Mouse (Mus musculus): ENCODE data around the gene BC016579. TPM values are rescaled to one million over a fixed set of nuclear protein-coding genes. Genes with fewer than 3 reads are reported as not detected.

Gene BC016579
- polyA plus RNA-seq, 1 experiment from 2014 or later, result 3.2 TPM

DNA sequence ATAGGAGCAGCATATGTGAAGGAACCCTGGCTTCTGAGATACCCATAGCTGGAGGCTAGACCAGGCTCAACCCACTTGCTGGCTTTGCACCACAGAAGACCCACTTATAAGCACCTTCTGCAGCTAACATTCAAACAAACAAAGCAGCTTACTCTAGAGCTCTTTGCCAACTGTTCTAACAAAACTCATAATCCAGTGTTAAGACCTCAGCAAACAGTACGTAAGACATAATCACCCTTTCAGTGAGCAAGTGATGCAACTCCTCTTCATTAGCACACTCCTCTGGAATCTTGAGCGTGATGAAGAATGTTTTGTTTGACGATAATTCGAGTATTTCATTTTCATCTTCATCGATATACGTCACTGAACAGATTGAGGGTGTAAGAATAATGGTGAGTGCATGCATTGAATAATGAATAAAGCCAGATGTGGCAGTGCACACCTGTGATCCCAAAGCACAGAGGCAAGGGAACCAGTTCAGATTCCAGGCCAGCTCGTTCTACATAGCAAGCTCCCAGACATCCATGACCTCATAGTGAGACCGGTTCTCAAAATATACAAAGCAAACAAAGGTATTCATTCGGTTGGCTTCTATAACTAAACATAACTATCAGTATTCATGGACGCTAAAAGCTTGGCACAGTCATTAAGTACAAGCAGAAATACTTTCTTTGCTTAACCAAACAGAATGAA, 13.7 kb downstream of the BC016579 start:
- H3K27ac ChIP-seq, result 0 out of 2 replicates have a peak overlapping the region, but pooled peaks have one; percentile 0

DNA sequence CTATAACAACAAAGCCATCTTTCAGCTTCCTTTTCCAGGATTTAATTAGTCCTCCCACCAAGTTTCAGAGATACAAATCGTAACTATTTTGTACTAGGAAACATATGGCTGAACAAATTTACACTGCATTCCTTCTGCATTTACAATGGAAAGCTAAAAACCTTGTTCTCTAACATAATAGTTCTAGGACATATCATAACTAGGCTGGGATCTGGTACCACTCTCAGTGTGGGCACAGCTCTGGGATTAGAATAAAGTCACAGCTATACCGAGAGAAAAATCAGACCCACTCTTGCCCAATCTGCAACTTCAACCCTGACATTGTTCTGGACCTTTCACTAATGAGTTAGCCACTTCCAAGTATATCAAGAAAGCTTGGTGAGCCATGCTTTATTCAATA, 18.0 kb downstream of the BC016579 start:
- Histone ChIP-seq H3K36me3 (no peaks in the 10 kb centered on the region), H3K27ac (no peak overlapping the region), H3K9me3 (no peaks in the 10 kb centered on the region), H3K27me3 (replicated peaks) (no peaks in the 10 kb centered on the region), H3K9ac (no peak overlapping the region), H3K4me3 (replicated peaks) (no peak overlapping the region), H3K4me1 (no peaks in the 10 kb centered on the region), H3K4me2 (no peak overlapping the region)
- ATAC-seq (ENCODE audit: insufficient read depth, low FRiP score, low read depth), result no peak
- WGBS, result 83% methylated on average over 2 of the region's 2 CpGs

More for the DNA sequence above, 13.7 kb downstream of the BC016579 start:
- 57% methylated on average over 10 of the region's 10 CpGs for WGBS
- no peak overlapping the region for H3K4me3 ChIP-seq (replicated peaks)
- H3K9ac ChIP-seq, result no peak overlapping the region
- peak; percentile 76 for ATAC-seq (ENCODE audit: insufficient read depth, low FRiP score, low read depth)
- H3K9me3 ChIP-seq, result no peaks in the 10 kb centered on the region
- H3K27me3 ChIP-seq (replicated peaks), result no peaks in the 10 kb centered on the region
- H3K4me2 ChIP-seq, result no peak overlapping the region
- H3K4me1 ChIP-seq, result 0 out of 2 replicates have a peak, but pooled peaks cover 3% of the 10 kb centered on the region
- no peaks in the 10 kb centered on the region for H3K36me3 ChIP-seq

- H3K9ac ChIP-seq, result no peak overlapping the region
- 51% methylated on average over 4 of the region's 4 CpGs for WGBS
- H3K4me2 ChIP-seq, result no peak overlapping the region
- no peaks in the 10 kb centered on the region for H3K27me3 ChIP-seq (replicated peaks)
- H3K4me1 ChIP-seq, result no peaks in the 10 kb centered on the region
- H3K36me3 ChIP-seq, result no peaks in the 10 kb centered on the region
- H3K27ac ChIP-seq, result no peak overlapping the region
- no peak for ATAC-seq (ENCODE audit: insufficient read depth, low FRiP score, low read depth)
- no peak overlapping the region for H3K4me3 ChIP-seq (replicated peaks)
- H3K9me3 ChIP-seq, result no peaks in the 10 kb centered on the region
Measured at GRCm38 (mm10) chr16:45632420-45632819, 21.4 kb downstream of the BC016579 start.

- ATAC-seq (ENCODE audit: insufficient read depth, low FRiP score, low read depth), result peak; percentile 31; the same call in 1 of the 2 replicates
Measured at GRCm38 (mm10) chr16:45630347-45630960, 23.4 kb downstream of the BC016579 start.

DNA sequence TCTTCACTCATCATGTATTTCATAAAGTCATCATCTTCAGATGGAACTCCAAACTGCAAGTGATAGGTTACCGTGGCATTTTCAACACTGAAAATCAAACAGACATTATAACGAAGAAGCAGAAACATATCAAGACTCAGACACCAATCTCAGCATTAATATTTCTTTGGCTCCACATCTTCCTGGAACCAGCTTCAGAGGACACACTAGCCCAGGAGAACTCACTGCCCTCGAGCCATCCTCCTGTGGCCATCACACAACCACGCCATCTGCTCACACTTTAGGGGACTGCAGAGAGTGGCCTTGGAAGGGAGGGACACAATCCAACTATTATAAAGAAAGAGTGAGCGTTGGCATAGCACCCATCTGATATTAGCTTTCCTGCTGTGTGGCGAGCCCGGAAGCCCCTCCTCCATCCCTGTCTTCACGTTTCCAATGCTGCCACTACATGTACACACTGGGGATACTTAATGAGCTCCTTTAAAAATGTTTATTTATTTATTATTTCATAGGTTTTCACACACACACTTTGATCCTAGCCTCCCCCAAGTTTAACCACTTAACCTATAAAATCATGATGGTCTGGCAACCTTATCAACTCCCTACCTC, 24.3 kb downstream of the BC016579 start:
- no peak overlapping the region for H3K4me2 ChIP-seq
- no peaks in the 10 kb centered on the region for H3K27me3 ChIP-seq (replicated peaks)
- H3K4me3 ChIP-seq (replicated peaks), result no peak overlapping the region
- WGBS, result 74% methylated on average over 8 of the region's 8 CpGs
- H3K36me3 ChIP-seq, result no peaks in the 10 kb centered on the region
- no peak overlapping the region for H3K27ac ChIP-seq
- no peak overlapping the region for H3K9ac ChIP-seq
- H3K4me1 ChIP-seq, result no peaks in the 10 kb centered on the region
- no peak for ATAC-seq (ENCODE audit: insufficient read depth, low FRiP score, low read depth)
- no peaks in the 10 kb centered on the region for H3K9me3 ChIP-seq

More at GRCm38 (mm10) chr16:45630347-45630960, 23.4 kb downstream of the BC016579 start:
- 48% methylated on average over 5 of the region's 5 CpGs for WGBS
- Histone ChIP-seq H3K4me3 (replicated peaks) (no peak overlapping the region), H3K4me1 (no peaks in the 10 kb centered on the region), H3K4me2 (no peak overlapping the region), H3K9ac (no peak overlapping the region), H3K9me3 (no peaks in the 10 kb centered on the region), H3K36me3 (no peaks in the 10 kb centered on the region), H3K27me3 (replicated peaks) (no peaks in the 10 kb centered on the region), H3K27ac (no peak overlapping the region)

DNA sequence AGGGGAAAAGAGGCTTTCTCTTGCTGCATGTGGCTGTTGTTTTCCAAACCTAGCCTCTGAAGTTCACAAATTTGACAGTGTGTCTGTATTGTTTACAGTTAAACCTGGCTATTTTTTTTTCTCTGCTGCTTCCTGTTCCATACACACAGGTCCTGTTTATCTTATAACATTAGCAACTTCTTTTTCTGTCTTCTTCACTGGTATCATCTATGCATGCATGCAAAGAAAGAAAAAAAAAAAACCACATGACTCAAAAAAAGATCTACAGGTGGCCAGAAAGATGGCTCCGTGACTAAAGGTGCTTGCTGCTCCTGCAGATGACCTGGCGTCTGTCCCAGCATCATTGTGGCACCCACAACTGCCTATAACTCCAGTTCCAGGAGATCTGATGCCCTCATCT, 28.5 kb downstream of the BC016579 start:
- no peaks in the 10 kb centered on the region for H3K9me3 ChIP-seq
- H3K4me3 ChIP-seq (replicated peaks), result no peak overlapping the region
- no peaks in the 10 kb centered on the region for H3K27me3 ChIP-seq (replicated peaks)
- no peak for ATAC-seq (ENCODE audit: insufficient read depth, low FRiP score, low read depth)
- H3K4me2 ChIP-seq, result no peak overlapping the region
- 87% methylated on average over 2 of the region's 2 CpGs for WGBS
- no peak overlapping the region for H3K27ac ChIP-seq
- H3K36me3 ChIP-seq, result no peaks in the 10 kb centered on the region
- H3K4me1 ChIP-seq, result no peaks in the 10 kb centered on the region
- H3K9ac ChIP-seq, result no peak overlapping the region

DNA sequence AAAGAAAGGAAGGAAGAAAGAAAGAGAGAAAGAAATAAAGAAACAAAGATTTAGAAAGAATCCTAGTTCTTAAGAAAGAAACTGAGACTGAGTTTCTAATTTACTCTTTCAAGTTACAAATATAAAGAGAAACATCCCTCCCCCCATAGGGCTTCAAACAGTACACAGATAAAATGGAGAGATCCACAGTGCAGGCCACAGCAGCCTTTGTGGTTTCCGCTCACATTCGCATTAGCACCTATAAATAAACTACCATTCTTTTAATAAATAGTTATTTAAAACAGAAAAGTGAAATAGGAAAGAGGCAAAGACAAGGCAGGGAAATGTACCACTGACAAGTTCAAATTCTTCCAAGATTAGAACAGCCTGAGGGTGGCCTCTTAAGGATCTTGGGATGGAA, 29.1 kb downstream of the BC016579 start:
- WGBS, result 66% methylated on average over 2 of the region's 2 CpGs
- H3K9ac ChIP-seq, result no peak overlapping the region
- H3K27me3 ChIP-seq (replicated peaks), result no peaks in the 10 kb centered on the region
- no peak overlapping the region for H3K4me2 ChIP-seq
- H3K9me3 ChIP-seq, result no peaks in the 10 kb centered on the region
- no peak overlapping the region for H3K4me3 ChIP-seq (replicated peaks)
- no peaks in the 10 kb centered on the region for H3K4me1 ChIP-seq
- H3K36me3 ChIP-seq, result no peaks in the 10 kb centered on the region
- H3K27ac ChIP-seq, result no peak overlapping the region
- no peak for ATAC-seq (ENCODE audit: insufficient read depth, low FRiP score, low read depth)

DNA sequence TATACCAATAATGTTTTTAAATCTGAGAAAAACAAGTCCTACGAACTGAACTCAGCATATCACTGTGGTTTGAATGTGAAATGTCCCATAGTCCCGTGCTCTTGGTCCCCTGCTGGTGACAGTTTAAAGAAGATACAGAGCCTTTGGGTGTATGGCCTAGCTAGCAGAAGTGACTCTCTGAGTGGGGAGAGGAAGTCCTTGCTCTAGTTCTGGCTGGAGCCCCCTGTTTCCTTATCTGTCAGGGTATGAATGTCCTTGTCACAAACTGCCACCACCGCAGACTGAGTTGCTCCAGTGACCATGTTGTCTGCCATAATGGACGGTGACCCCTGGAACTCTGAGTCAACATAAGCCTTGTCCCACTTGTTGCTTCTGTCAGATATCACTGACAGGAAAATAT, 30.6 kb downstream of the BC016579 start:
- Histone ChIP-seq H3K27me3 (replicated peaks) (no peaks in the 10 kb centered on the region), H3K4me1 (no peaks in the 10 kb centered on the region), H3K36me3 (no peaks in the 10 kb centered on the region), H3K9me3 (no peaks in the 10 kb centered on the region), H3K4me2 (no peak overlapping the region), H3K9ac (no peak overlapping the region), H3K27ac (no peak overlapping the region), H3K4me3 (replicated peaks) (no peak overlapping the region)
- WGBS, result 79% methylated on average over 4 of the region's 4 CpGs
- ATAC-seq (ENCODE audit: insufficient read depth, low FRiP score, low read depth), result no peak

GRCm38 (mm10) chr16:45619751-45620375, 34.0 kb downstream of the BC016579 start:
- Histone ChIP-seq H3K9ac (no peak overlapping the region), H3K27ac (no peak overlapping the region), H3K36me3 (no peaks in the 10 kb centered on the region), H3K27me3 (replicated peaks) (no peaks in the 10 kb centered on the region), H3K4me2 (no peak overlapping the region), H3K9me3 (no peaks in the 10 kb centered on the region), H3K4me3 (replicated peaks) (no peak overlapping the region), H3K4me1 (no peaks in the 10 kb centered on the region)
- ATAC-seq (ENCODE audit: insufficient read depth, low FRiP score, low read depth), result no peak
- WGBS, result 47% methylated on average over 8 of the region's 8 CpGs

DNA sequence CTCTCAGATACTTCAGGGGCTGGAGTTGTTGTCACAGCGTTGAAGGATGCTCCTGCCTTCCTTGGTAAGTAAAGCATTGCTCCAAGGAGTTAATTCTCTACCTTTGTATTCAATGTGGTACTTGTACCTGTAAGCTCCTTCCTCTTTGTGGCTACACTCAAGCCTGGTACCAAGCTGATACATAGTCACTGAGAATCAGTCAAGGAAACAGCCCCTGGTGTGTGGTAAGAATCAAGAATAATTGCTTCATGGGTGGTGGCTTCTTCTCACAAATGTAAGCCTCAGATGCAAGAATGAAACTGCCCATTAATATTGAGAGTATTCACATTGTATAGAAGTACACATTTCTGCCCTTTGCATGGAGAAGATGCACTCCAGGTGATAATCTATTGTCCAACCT, 37.9 kb downstream of the BC016579 start:
- no peak for ATAC-seq (ENCODE audit: insufficient read depth, low FRiP score, low read depth)
- 84% methylated on average over 1 of the region's 1 CpGs for WGBS
- Histone ChIP-seq H3K36me3 (no peaks in the 10 kb centered on the region), H3K4me1 (no peaks in the 10 kb centered on the region), H3K9ac (no peak overlapping the region), H3K27me3 (replicated peaks) (no peaks in the 10 kb centered on the region), H3K27ac (no peak overlapping the region), H3K4me2 (no peak overlapping the region), H3K9me3 (no peaks in the 10 kb centered on the region), H3K4me3 (replicated peaks) (no peak overlapping the region)

GRCm38 (mm10) chr16:45613247-45613646, 40.6 kb downstream of the BC016579 start:
- no peak overlapping the region for H3K27ac ChIP-seq
- H3K4me3 ChIP-seq (replicated peaks), result no peak overlapping the region
- 46% methylated on average over 2 of the region's 2 CpGs for WGBS
- no peak overlapping the region for H3K4me2 ChIP-seq
- H3K27me3 ChIP-seq (replicated peaks), result no peaks in the 10 kb centered on the region
- no peaks in the 10 kb centered on the region for H3K36me3 ChIP-seq
- no peaks in the 10 kb centered on the region for H3K4me1 ChIP-seq
- no peak overlapping the region for H3K9ac ChIP-seq
- H3K9me3 ChIP-seq, result no peaks in the 10 kb centered on the region
- ATAC-seq (ENCODE audit: insufficient read depth, low FRiP score, low read depth), result no peak

DNA sequence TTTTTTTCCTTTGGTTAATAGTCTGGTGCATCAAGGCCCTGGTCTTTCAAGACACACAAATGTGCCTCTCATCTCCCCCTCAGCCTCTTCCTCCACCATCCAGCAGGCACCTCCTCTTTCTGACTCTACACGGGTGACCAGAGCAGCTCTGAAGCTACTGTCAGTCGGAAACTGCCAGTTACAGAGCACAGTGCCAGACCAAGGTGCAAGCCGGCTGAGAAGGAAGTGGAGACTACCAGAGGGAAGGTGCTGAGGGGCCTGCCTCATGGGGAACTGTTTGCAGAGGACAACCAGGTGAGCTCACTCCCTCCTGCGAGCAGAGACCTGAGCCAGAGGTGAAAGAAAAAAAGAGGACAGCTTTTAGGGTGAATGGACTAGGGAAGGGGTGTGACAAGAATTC, 43.6 kb downstream of the BC016579 start, which contains the start of gene Gcsam:
Gcsam (plus strand) TSS at position 114 of the 400 bp plus-strand sequence.
- no peaks in the 10 kb centered on the region for H3K27me3 ChIP-seq (replicated peaks)
- H3K36me3 ChIP-seq, result no peaks in the 10 kb centered on the region
- H3K27ac ChIP-seq, result no peak within 1 kb of the TSS
- WGBS, result 52% methylated on average over 4 of the region's 4 CpGs
- no peaks in the 10 kb centered on the region for H3K9me3 ChIP-seq
- ATAC-seq (ENCODE audit: insufficient read depth, low FRiP score, low read depth), result peak; percentile 56
- H3K9ac ChIP-seq, result no peak within 1 kb of the TSS
- H3K4me2 ChIP-seq, result no peak within 1 kb of the TSS
- H3K4me1 ChIP-seq, result no peaks in the 10 kb centered on the region
- no peak within 1 kb of the TSS for H3K4me3 ChIP-seq (replicated peaks)

Data from stomach, embryonic 15.5 days (tissue).